Mouse (Mus musculus): ENCODE data around the gene Ndufa4. TPM values are rescaled to one million over a fixed set of nuclear protein-coding genes. Genes with fewer than 3 reads are reported as not detected.
A peak's percentile ranks its signal among the peaks of the same experiment; 100 is the strongest.

Gene Ndufa4
- total RNA-seq (2012; rRNA removed) (499 and 529 TPM in 2 replicates), polyA plus RNA-seq (2012; ENCODE audit: insufficient read depth in 1 of 2, insufficient read length in 2 of 2, low read depth in 1 of 2, low replicate concordance in 2 of 2, missing spikeins in 1 of 2) (100 to 1,000 TPM in 1 of 2 experiments, not detected in 1; 472 TPM)

GRCm38 (mm10) chr6:11907269-11908032 lies at the start of gene Ndufa4, which contains the start of gene Phf14:
TSS of gene Ndufa4 (minus strand) at chr6:11907497.
TSS of gene Phf14 (plus strand) at chr6:11907809.
- peaks cover 28% of the 10 kb centered on the region for H3K79me2 ChIP-seq (ENCODE audit: control insufficient read depth, insufficient read depth, low read length, poor library complexity)
- peak; percentile 94 for DNase-seq (ENCODE audit: low read depth, low spot score)
- peaks cover 11 to 34% of the 10 kb centered on the region in 2 experiments for H3K36me3 ChIP-seq (ENCODE audit: control insufficient read depth in 1 of 2, insufficient read depth in 2 of 2, low read length in 2 of 2)
- peak within 1 kb of the TSS; percentile 95 for H3K9ac ChIP-seq (ENCODE audit: control insufficient read depth, low read depth, low read length, poor library complexity, severe bottlenecking)
- peaks cover 3 to 12% of the 10 kb centered on the region in 2 experiments; a peak in 2 of 4 replicates for H3K4me1 ChIP-seq (ENCODE audit: control insufficient read depth in 1 of 2, insufficient read depth in 2 of 2, low read length in 2 of 2)
- H3K9me3 ChIP-seq (replicated peaks; ENCODE audit: insufficient read depth, low read length) = no peaks in the 10 kb centered on the region
- H3K27me3 ChIP-seq (ENCODE audit: control insufficient read depth in 1 of 2, insufficient read depth in 2 of 2, low read length in 2 of 2) = no peaks in the 10 kb centered on the region
- H3K27ac ChIP-seq (ENCODE audit: control insufficient read depth, low read depth, low read length) = peak within 1 kb of the TSS; percentile 86
- H3K4me3 ChIP-seq (ENCODE audit: control insufficient read depth in 1 of 2, insufficient read depth in 1 of 2, low read depth in 2 of 2, low read length in 2 of 2) = peak within 1 kb of the TSS; percentile 78 to 87
- no peak for TF ChIP-seq MEF2A (IDR thresholded peaks at IDR 0.05; ENCODE audit: extremely low read depth, insufficient replicate concordance, low read depth, low read length, poor library complexity, severe bottlenecking)
- TF ChIP-seq RCOR1 (IDR thresholded peaks at IDR 0.05; ENCODE audit: low read depth, low read length) = no peak
- TF ChIP-seq ZNF384 (IDR thresholded peaks at IDR 0.05; ENCODE audit: low read depth, low read length) = no peak
- no peak for TF ChIP-seq EP300 (IDR thresholded peaks at IDR 0.05; ENCODE audit: low read depth in 1 of 2, low read length in 2 of 2)
- no peak for TF ChIP-seq CHD2 (IDR thresholded peaks at IDR 0.05; ENCODE audit: low read length)
- TF ChIP-seq MAZ (IDR thresholded peaks at IDR 0.05; ENCODE audit: low read depth, low read length) = no peak
- TF ChIP-seq UBTF (IDR thresholded peaks at IDR 0.05; ENCODE audit: borderline replicate concordance, insufficient read depth, low read depth, low read length) = no peak
- TF ChIP-seq ELF1 (IDR thresholded peaks at IDR 0.05; ENCODE audit: low read depth, low read length) = 0 out of 2 replicates have a peak, but pooled peaks have one; percentile 24
- TF ChIP-seq POLR2AphosphoS2 (IDR thresholded peaks at IDR 0.05; ENCODE audit: low read length) = peak; percentile 96
- TF ChIP-seq USF1 (IDR thresholded peaks at IDR 0.05; ENCODE audit: low read depth, low read length) = no peak
- peak; percentile 77 for TF ChIP-seq MYC (IDR thresholded peaks at IDR 0.05; ENCODE audit: low read depth, low read length)
- TF ChIP-seq MYB (IDR thresholded peaks at IDR 0.05; ENCODE audit: low read depth, low read length) = no peak
- peak; percentile 92 for TF ChIP-seq TBP (IDR thresholded peaks at IDR 0.05; ENCODE audit: low read depth, low read length)
- TF ChIP-seq ZKSCAN1 (IDR thresholded peaks at IDR 0.05; ENCODE audit: low read depth, low read length) = no peak
- peak; percentile 83 to 94 for TF ChIP-seq POLR2A (IDR thresholded peaks at IDR 0.05; ENCODE audit: control insufficient read depth in 1 of 2, insufficient read depth in 1 of 2, low read depth in 1 of 2, low read length in 2 of 2, poor library complexity in 1 of 2)
- TF ChIP-seq MAX (IDR thresholded peaks at IDR 0.05; ENCODE audit: low read length) = peak; percentile 100
- peak; percentile 93 for TF ChIP-seq HCFC1 (IDR thresholded peaks at IDR 0.05; ENCODE audit: low read depth, low read length)
- TF ChIP-seq GABPA (IDR thresholded peaks at IDR 0.05; ENCODE audit: low read depth, low read length) = no peak
- peak; percentile 67 for TF ChIP-seq KAT2A (conservative IDR thresholded peaks at IDR 0.05; ENCODE audit: low read depth, low read length)
- no peak for TF ChIP-seq BHLHE40 (IDR thresholded peaks at IDR 0.05; ENCODE audit: borderline replicate concordance, low read depth, low read length)
- no peak; a peak in 1 of 6 replicates for TF ChIP-seq CTCF (IDR thresholded peaks at IDR 0.05 in 2 of 3, conservative IDR thresholded peaks at IDR 0.05 in 1 of 3; ENCODE audit: control insufficient read depth in 1 of 3, insufficient read depth in 1 of 3, low read depth in 2 of 3, low read length in 3 of 3, poor library complexity in 1 of 3, severe bottlenecking in 1 of 3)
- no peak for TF ChIP-seq ZC3H11A (IDR thresholded peaks at IDR 0.05; ENCODE audit: low read depth, low read length)
- TF ChIP-seq JUND (IDR thresholded peaks at IDR 0.05; ENCODE audit: low read depth, low read length) = no peak
- no peak for TF ChIP-seq MAFK (IDR thresholded peaks at IDR 0.05; ENCODE audit: borderline replicate concordance, low read depth, low read length)
- TF ChIP-seq NELFE (IDR thresholded peaks at IDR 0.05; ENCODE audit: low read depth, low read length) = peak; percentile 84
- TF ChIP-seq RAD21 (IDR thresholded peaks at IDR 0.05; ENCODE audit: low read depth, low read length) = no peak
- no peak for TF ChIP-seq NRF1 (IDR thresholded peaks at IDR 0.05; ENCODE audit: insufficient read depth, low read depth, low read length, poor library complexity, severe bottlenecking)
- TF ChIP-seq ZMIZ1 (IDR thresholded peaks at IDR 0.05; ENCODE audit: low read depth, low read length) = peak; percentile 84
- no peak for TF ChIP-seq GATA1 (IDR thresholded peaks at IDR 0.05; ENCODE audit: low read depth, low read length)
- TF ChIP-seq E2F4 (IDR thresholded peaks at IDR 0.05; ENCODE audit: borderline replicate concordance, low read depth, low read length) = no peak
- no peak for TF ChIP-seq USF2 (IDR thresholded peaks at IDR 0.05; ENCODE audit: borderline replicate concordance in 1 of 2, insufficient read depth in 1 of 2, low read depth in 1 of 2, low read length in 2 of 2)
- peak; percentile 71 for TF ChIP-seq MXI1 (IDR thresholded peaks at IDR 0.05; ENCODE audit: low read depth, low read length)
- peak; percentile 68; the same call in 1 of the 2 replicates for TF ChIP-seq POLR2AphosphoS5 (IDR thresholded peaks at IDR 0.05; ENCODE audit: borderline replicate concordance, low read depth, low read length)
- TF ChIP-seq SMC3 (IDR thresholded peaks at IDR 0.05; ENCODE audit: low read depth, low read length) = no peak
- peak; percentile 36; the same call in 1 of the 2 replicates for TF ChIP-seq ETS1 (IDR thresholded peaks at IDR 0.05; ENCODE audit: low read depth, low read length)
